Mouse (Mus musculus) left cerebral cortex, adult 2 months (tissue): ENCODE results near the gene Snx7. TPM values are rescaled to one million over a fixed set of nuclear protein-coding genes. Genes with fewer than 3 reads are reported as not detected.

ENCODE experiments used
- DNase-seq, 2 experiments: peaks; one replicate each; pipeline ENCODE4 v3.0.0; 2021 to 2022; ENCODE audit warnings: low spot score in 2 of 2, mixed read lengths in 1 of 2; ENCODE audit errors: extremely low spot score in 1 of 2
- H3K27ac ChIP-seq: fragments of 200-600 bp; 2 replicates; pipeline ENCODE4 v1.8.1; 2022
- H3K4me3 ChIP-seq: fragments of 200-600 bp; 2 replicates; pipeline ENCODE4 v1.8.1; 2022
- CTCF ChIP-seq: fragments of 200-600 bp; IDR thresholded peaks from 2 replicates; pipeline ENCODE4 v1.8.1; 2022; ENCODE audit warnings: antibody characterized with exemption, mild to moderate bottlenecking, moderate library complexity
- intact Hi-C: fragments of 180-260 bp; cut with DNase I; formaldehyde crosslinking; loops from one replicate; pipeline ENCODE4 v1.15.1; 2025
- total RNA-seq, 2 experiments: library from RNA; stranded (reverse); gene quantifications; 2 replicates each; pipeline ENCODE4 v1.2.3; 2021

Gene Snx7
- total RNA-seq, 2 experiments from 2014 or later: 16.7 to 20.6 TPM

DNA sequence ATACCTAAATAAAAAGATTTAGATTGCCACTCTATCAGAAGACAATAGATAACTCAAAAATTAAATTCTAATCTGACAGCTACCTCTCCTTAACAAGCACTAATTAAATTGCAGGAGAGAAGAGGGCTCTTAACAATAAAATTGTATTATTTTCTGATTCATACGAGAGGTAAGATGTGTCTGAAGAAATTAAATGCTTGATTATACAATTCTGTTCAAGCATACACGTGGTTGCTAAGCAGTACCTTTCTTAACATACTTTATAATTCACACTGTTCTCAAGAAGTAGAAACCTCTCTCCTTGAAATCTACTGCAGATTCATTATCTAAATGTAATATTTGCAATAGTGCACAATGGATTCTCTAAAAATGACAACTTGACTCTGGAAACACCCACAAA, 54.5 kb downstream of the Snx7 start:
- Histone ChIP-seq H3K4me3 (no peak overlapping the region), H3K27ac (no peak overlapping the region)
- no peak for DNase-seq
- intact Hi-C loops: no loop called here
- TF ChIP-seq CTCF: no peak

- intact Hi-C loops: no loop called here
- DNase-seq: no peak
- Histone ChIP-seq H3K27ac (no peak overlapping the region), H3K4me3 (no peak overlapping the region)
- TF ChIP-seq CTCF: no peak
Measured at GRCm38 (mm10) chr3:117812135-117812534, 56.6 kb downstream of the Snx7 start.

DNA sequence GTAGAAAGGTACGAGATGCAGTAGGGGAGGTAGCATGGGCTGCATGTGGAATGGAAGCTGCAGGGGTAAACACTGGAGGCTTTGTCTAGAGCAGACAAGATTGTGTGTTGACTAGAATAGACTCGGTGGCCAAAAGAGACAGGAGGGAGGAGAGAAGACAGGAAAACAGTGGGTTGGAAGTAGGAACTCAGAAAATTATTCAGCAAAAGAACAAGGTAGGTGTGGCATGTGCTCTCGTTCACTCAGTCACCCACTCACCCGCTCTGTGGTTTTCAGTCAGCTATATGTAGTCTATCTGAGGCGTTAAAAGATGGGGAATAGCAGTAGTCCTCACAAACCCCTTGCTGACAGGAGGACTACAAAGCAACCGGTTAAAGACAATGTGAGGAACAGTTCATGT, 63.0 kb downstream of the Snx7 start:
- Histone ChIP-seq H3K27ac (no peak overlapping the region), H3K4me3 (no peak overlapping the region)
- intact Hi-C loops: no loop called here
- no peak for TF ChIP-seq CTCF
- DNase-seq: no peak

- H3K27ac ChIP-seq: no peak overlapping the region
- intact Hi-C loops: no loop called here
Measured at GRCm38 (mm10) chr3:117794501-117794900, 74.2 kb downstream of the Snx7 start.

GRCm38 (mm10) chr3:117791951-117792350, 76.8 kb downstream of the Snx7 start:
- TF ChIP-seq CTCF: no peak
- Histone ChIP-seq H3K27ac (no peak overlapping the region), H3K4me3 (no peak overlapping the region)
- intact Hi-C loops: no loop called here
- no peak for DNase-seq

More at GRCm38 (mm10) chr3:117794501-117794900, 74.2 kb downstream of the Snx7 start:
- DNase-seq: no peak
- H3K4me3 ChIP-seq: no peak overlapping the region
- TF ChIP-seq CTCF: no peak

- H3K27ac ChIP-seq: no peak overlapping the region
- intact Hi-C loops: no loop called here
- DNase-seq: no peak
- H3K4me3 ChIP-seq: no peak overlapping the region
- TF ChIP-seq CTCF: no peak
Measured at GRCm38 (mm10) chr3:117791273-117791672, 77.5 kb downstream of the Snx7 start.

DNA sequence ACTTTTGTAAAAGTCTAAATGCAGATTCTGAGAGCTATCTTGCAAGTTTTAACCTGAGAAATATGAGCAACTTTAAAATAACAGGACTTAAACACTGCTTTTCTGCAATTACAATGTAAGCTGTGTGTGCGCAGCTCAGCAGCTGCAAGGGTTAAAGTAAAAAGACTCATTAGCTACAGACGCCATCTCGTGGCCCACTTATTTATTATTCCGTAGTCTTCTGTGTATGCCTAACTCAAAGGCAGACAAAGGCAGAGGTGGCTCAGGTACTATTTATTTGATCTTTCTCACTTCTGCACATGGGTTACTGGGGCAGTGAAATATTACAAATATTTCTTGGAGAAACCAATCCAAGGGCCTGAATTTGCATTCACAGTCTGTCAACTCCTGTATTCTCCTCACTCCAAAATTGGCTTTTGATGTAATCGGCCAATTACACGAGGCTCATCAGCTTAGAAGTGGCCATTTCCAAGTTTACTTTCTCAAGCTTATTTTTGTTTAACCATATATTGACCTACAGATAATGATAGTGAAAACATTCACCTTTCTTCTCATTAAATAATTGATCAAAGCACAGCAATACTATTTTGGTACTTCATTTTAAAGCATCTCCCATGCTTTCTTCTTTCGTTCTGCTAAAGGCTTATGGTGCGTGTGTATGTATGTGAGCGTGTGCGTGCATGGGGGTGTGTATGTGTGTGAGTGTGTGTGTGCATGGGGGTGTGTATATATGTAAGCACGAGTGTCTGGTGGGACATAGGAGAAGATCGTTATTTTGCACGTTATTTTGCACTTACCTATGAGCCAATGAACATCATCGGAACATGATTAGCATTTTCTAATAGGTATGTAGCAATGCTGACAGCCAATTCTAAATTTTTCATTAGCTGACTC, 79.7 kb downstream of the Snx7 start:
- intact Hi-C loops: loop anchor here (2.0 to 10.0 kb wide), 4 partner anchors 82 to 887 kb away; partner anchors contain the start of gene Plppr5

DNA sequence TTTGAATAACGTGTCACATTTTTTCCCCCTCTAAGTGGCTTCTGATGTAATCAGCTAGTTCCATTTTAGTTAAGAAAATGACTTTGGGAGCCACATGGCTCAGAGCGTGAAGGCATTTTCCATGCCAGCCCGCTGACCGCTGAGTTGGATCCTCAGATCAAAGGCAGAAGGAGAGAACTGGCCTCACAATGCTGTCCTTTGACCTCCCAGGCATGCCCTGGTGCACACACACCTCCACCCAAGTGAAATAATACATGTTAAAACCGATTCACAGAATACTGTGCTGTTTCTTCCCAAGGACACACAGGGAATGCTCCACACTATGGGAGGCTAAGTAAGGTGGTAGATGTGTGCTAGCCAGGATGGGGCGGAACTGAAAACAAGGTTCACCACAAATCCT, 81.5 kb downstream of the Snx7 start:
- DNase-seq: no peak
- no peak for TF ChIP-seq CTCF
- Histone ChIP-seq H3K4me3 (no peak overlapping the region), H3K27ac (no peak overlapping the region)
- intact Hi-C loops: loop anchor here (5.0 to 10.0 kb wide), 3 partner anchors 80 to 885 kb away; partner anchors contain the start of gene Plppr5

More for the DNA sequence above, 79.7 kb downstream of the Snx7 start:
- Histone ChIP-seq H3K27ac (no peak overlapping the region), H3K4me3 (no peak overlapping the region)
- peak in 1 of 2 experiments; percentile 64 for DNase-seq
- peak; percentile 55 for TF ChIP-seq CTCF

DNA sequence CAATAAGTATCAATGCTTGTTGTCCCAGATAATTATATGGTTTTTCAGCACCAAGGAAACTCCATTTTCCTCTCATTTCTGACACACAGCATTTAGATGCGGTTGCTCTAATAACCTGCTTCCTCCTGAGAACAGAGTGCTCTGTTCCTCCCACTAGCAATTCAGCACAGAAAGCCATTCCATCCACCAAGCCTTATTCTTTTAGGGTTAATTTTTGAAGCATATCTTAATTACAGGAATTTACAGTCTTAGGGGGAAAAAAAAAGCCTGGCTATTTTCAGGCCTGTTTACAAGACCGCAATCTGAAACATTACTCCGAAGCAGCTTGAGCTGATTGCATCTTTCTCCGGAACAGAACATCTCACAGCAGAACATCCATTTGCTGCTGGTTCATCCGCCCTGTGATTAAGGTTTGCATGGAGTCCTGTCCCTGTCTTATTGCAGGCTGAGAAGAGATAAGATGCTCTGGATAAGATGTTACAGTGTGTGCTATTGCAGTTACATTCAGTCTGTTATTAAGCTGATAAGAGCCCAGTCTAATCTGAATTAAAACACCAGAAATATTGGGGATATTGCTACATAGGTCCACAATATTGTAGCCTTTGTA, 116.5 kb downstream of the Snx7 start:
- Histone ChIP-seq H3K4me3 (no peak overlapping the region), H3K27ac (no peak overlapping the region)
- TF ChIP-seq CTCF: no peak
- no peak for DNase-seq
- intact Hi-C loops: no loop called here

DNA sequence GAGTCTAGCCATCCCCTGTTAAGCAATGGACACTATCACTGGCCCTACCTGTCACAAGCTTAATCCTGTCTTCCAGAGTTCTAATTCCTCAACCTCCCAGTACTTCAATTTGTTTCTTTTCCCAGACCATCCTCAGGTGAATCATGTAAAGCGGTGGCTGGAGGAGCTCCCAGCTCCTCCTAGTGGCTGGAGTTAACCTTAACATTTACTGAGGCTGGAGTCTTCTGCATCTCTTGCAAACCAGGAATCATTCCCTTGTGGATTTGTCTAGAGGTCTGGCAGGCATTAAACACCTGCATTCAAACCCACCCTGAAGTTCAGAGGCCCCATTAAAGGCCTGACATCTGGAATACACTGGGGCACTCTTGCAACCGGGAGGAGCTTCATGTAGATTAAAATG, 117.1 kb downstream of the Snx7 start:
- TF ChIP-seq CTCF: peak; percentile 59
- DNase-seq: no peak
- intact Hi-C loops: no loop called here
- H3K4me3 ChIP-seq: no peak overlapping the region
- no peak overlapping the region for H3K27ac ChIP-seq

DNA sequence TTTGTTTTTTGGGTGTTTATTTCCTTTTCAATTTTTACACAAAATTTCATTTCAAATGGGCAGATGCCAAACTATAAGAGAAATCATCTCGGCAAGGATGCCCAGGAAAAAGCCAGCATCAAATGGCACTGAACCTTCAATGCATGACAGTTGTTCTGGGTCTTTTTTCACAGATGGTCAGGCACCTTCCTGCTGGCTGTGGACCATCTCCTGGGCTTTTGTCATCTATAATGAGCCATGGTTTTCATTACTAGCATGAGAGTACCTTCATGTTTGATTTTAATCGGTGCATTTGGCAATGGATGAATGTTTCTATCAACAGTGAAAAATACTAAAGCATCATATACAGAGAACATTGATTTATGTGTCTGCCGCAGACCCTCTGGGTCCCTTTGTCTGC, 119.5 kb downstream of the Snx7 start:
- intact Hi-C loops: no loop called here
- no peak for DNase-seq
- Histone ChIP-seq H3K27ac (no peak overlapping the region), H3K4me3 (no peak overlapping the region)
- TF ChIP-seq CTCF: no peak

DNA sequence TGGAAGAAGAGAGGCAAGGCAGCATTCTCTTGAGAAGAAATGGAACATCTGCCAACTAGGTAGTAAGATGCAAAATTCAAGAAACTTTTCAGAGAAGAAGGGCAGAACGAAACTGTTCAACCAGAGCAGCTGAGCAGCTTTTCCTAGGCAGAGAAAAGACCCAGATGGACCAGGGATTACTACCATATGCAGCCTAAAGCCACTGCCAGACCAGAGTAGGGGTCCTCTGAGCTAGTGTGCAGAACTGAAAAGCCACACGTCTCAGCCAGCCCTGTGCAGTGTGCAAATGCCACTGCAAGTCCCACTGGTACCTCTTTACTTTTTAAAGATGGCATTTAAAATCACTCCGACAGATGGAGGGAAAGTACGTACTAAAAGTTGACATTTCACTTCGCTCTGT, 129.0 kb downstream of the Snx7 start:
- no peak for TF ChIP-seq CTCF

More for the DNA sequence above, 129.0 kb downstream of the Snx7 start:
- intact Hi-C loops: no loop called here
- no peak overlapping the region for H3K27ac ChIP-seq
- DNase-seq: no peak
- H3K4me3 ChIP-seq: no peak overlapping the region
